Mouse (Mus musculus): Measurements from ENCODE around the gene Rtn4r. TPM values are rescaled to one million over a fixed set of nuclear protein-coding genes. Genes with fewer than 3 reads are reported as not detected.
A peak's percentile ranks its signal among the peaks of the same experiment; 100 is the strongest.

Rtn4r gene
- total RNA-seq (2021) = under 1 TPM; 0.38 to 0.52 TPM
- long read RNA-seq, experiment 1 = 0 reads
- long read RNA-seq, experiment 2, partial matches to known transcripts = 0 of 1 reads
- long read RNA-seq, experiment 2, other reads (novel, unspliced or antisense) = 0 of 1 reads

GRCm38 (mm10) chr16:18127241-18127861, at the start of gene Rtn4r:
Gene Rtn4r (plus strand): TSS chr16:18127642.
- DNase-seq = peak; percentile 66

GRCm38 (mm10) chr16:18078314-18079015, 49.0 kb upstream of the Rtn4r start:
- no peak for DNase-seq

DNA sequence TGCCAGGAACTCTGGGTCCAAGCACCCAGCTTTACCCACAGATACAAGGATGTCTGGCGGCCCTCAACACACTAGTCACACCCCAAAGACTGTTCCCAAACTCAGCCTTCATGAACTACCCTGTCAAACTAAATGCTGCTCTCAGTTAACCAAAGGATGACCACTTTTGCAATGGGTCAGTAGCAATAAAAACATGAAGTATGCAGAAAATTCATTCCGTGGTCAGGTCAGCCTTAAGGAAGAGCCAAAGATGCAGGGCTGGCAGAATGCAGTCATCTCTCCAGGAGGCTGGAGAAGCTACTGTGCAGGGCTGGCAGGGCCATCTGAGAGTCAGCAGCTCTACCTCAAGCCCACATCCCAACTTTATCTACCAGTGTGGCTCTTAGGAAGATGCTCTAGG, 48.1 kb upstream of the Rtn4r start:
- DNase-seq = no peak

GRCm38 (mm10) chr16:18080171-18080570, 47.3 kb upstream of the Rtn4r start:
- DNase-seq = no peak

GRCm38 (mm10) chr16:18081149-18081827, 46.2 kb upstream of the Rtn4r start:
- DNase-seq = no peak

- DNase-seq = no peak
Measured at GRCm38 (mm10) chr16:18082291-18082690, 45.2 kb upstream of the Rtn4r start.

GRCm38 (mm10) chr16:18083231-18083951, 44.1 kb upstream of the Rtn4r start:
- peak; percentile 40 for DNase-seq

DNA sequence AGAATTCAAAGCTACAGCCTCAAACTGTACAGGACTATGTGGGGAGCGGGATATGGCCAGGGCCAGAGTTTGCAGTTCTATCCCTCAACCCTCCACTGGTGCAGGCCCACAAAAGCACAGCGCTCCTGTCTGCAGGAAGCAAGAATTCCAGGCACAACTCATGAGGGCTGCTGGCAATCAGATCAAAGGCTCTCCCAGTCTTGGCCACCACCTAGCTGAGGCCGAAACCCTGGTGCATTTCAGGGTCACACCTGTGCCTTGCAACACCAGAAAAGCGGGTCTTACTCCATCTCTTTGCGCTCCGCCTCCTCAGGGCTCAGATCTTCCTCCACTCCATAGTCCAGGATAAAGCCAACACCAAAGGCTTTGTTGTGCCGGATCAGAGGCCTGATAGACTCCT, 43.2 kb upstream of the Rtn4r start:
- no peak for DNase-seq

DNA sequence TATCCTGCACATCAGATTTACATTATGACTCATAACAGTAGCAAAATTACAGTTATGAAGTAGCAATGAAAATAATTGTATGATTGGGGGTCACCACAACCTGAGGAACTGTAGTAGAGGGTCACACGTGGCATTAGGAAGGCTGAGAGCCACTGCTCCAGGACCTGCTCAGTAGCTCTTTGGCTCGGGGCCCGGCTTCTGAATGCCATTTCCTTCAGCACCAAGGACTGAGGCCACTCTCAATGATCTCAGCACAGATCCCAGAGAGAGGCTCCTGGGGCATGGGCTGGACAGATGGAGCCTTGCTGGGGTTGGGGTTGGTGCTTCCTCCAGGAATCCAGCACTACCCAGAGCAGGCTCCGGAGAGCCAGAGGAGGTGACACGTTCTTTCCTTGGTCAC, 40.3 kb upstream of the Rtn4r start:
- no peak for DNase-seq

DNA sequence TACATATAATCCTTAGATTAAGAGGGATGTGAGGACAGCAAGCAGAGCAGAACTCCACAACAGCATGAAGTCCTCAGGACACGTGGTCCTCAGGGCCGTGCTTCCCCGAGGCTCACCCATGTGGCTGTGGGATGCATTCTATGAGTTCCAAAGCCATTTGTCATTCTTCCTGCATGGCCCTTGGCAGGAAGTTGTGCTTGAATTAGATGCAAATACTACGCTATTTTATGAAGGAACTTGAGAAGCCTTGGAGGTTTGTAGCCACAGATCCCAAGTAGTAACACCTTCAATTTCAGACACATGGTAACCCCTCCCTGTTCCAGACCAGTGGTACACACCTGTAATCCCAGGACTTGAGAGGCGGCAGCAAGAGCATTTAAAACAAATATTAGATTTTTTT, 31.1 kb upstream of the Rtn4r start:
- no peak for DNase-seq

- no peak for DNase-seq
Measured at GRCm38 (mm10) chr16:18102816-18103215, 24.6 kb upstream of the Rtn4r start.

- DNase-seq = no peak
Measured at GRCm38 (mm10) chr16:18103366-18103765, 24.1 kb upstream of the Rtn4r start.

- DNase-seq = no peak
Measured at GRCm38 (mm10) chr16:18103808-18104207, 23.6 kb upstream of the Rtn4r start.

GRCm38 (mm10) chr16:18108221-18108966, 19.0 kb upstream of the Rtn4r start:
- DNase-seq = peak; percentile 64

DNA sequence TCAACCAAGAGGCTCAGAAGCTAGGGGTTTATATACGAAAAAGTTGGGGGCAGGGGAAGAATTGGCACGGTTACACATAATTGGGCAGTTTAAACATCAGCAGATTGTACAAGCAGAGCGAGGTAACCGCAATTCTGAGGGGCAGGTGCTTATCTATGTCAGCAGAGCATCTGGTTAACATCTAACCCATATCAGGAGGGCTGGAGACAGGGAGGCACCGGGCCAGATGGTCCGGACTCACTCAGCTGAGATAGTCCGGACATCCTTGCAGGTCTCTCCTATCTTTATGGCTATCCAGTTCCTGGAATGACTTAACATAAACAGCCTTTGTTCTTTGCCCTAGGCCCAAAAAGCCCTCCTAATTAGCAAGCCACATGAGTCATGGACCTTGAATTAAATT, 16.4 kb upstream of the Rtn4r start:
- no peak for DNase-seq

GRCm38 (mm10) chr16:18116467-18116866, 11.0 kb upstream of the Rtn4r start:
- DNase-seq = no peak

- no peak for DNase-seq
Measured at GRCm38 (mm10) chr16:18118285-18118684, 9.2 kb upstream of the Rtn4r start.

DNA sequence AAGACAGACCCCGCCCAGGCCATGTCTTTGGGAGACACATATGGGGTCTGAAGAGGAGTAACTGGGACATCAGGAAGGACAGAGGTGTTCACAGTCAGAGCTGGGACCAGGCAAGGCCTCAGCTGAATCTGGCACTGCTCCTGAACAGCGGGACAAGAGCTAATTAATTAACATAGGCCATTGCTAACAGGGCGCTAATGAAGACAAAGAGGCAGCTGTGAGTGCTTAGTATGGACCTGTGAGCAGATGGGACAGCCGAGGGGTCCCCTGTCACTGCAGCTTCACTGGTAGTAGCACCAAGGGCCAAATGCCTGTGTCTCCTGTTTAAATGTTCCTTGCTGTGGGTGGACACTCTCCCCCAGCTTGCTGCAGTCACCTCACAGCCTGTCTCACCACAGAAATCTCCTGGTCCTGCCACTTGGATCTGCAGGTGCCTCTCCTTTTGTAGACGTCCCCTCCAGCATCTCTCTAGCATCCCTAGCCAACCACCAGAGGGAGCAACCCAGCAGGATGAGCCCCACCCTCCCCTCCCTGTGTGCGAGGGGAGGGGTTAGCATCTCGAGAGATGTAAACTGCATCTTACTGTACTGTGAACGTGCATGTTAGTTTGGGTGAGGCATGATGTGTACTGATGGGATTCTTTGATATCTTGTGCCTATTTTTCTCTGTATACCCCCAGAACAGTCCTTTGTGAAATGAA, 8.3 kb upstream of the Rtn4r start:
- peak; percentile 53 for DNase-seq

DNA sequence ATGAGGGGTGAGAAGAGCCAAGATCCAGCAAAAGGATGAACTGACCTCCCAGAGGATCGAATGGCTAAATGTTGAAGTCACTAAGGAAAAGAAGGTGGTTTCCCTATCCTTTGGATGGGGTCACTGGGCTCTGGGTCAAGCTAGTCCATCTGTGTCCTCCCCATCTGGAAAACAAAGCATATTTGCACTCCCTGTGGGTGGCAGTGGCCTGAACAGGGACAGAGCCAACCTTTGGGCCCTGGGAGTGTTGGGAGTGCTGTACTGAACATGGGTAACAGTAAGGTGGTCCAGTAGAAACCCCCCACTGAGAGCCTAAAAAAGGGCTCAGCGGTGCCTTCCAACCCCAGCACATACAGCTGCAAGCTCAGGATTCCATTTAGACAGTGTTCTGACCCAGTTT, 4.7 kb upstream of the Rtn4r start:
- DNase-seq = no peak

DNA sequence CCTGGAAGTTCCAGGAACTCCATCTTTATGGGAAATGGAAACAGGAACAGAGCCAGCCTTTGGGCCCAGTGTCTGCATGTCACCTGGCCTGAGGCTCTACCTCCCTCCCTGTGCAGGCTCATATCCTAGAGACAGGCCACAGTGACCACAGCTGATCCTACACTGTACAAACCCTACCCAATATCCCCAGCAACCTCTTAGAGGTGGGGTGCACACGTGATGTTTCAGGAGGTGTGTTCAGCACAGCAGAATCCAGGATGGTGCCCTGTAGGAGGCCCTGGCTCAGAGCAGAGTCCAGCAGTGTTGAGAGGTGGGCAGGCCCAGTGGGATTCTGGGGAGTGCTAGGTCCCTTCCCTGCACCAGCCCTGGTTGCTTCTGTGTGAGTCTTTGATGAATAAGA, 4.0 kb upstream of the Rtn4r start:
- DNase-seq = no peak

DNA sequence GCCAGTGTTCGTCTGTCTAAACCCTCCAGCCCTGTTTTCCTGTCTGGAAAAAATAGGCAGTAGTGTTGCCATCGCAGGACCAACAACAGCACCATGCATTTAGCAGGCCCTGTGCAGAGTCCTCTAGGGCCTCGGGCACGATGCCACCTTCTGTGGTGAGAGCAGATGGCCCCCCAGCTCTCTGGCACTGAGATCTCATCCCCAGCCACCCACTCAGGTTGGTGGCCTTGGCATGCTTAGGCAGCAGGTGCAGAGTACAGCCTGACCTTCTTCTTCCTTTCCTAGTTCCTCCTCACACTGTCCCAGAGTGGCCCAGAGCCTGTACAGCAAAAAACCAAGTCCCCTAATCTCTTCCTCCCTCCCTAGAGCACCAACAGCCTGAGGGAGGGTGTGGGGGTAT, 3.4 kb upstream of the Rtn4r start:
- DNase-seq = no peak

All from gastrocnemius, postnatal 10 days (tissue).